Mouse (Mus musculus): ENCODE results near the gene Rhcg. TPM values are rescaled to one million over a fixed set of nuclear protein-coding genes. Genes with fewer than 3 reads are reported as not detected.
A peak's percentile ranks its signal among the peaks of the same experiment; 100 is the strongest.

Gene Rhcg
- total RNA-seq, 2 experiments from 2014 or later: 1.7 to 2.2 TPM

DNA sequence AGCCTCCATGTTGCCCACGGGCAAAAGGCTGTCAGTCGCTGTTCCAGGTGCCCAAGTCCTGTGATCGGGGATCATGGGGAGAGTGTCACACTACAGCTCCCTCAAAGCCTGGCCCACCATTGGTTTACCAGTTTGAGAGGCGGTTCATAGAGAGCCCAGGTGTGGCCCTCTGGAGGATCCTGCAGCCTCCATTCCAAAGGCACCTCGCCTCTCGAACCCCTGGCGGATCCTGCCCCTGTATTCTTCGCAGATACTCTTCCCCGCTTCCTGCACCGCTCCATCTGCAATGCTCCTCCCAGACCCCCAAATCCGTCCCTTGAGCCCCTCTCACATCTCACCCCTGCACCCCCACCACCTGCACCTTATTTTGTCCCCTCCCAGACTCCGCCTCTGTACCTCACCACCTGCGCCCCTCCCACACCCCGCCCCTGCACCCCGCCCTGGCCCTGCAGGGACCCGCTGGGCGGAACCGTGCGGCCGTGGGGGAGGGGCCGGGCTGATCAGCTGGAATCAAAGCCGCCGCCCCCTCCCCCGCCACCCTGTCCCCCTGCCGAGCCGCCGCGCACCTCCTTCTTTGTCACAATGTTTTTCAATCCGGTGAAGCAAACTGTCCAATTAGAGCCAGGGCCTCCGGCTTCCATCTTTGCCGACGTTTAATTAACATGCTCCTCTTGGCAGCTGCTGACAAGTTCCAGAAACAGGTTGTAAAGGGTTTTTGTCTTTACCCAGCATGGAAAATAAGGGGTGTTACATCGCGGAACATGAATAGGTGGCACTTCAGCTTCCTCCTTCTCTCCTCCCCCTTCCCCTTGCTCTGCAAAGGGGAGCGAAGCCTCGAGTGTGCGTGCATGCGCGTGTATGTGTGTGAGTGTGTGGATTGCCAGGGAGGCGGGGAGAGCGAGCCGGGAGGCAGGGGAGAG is 25.4 kb downstream of the Rhcg start:
- Histone ChIP-seq H3K4me3 (peak overlapping the region; percentile 50), H3K27ac (peak overlapping the region; percentile 83)
- TF ChIP-seq CTCF (IDR thresholded peaks at IDR 0.05): no peak
- intact Hi-C loops (cut with DNase I): loop anchor here (1.0 kb wide), 1 partner anchor 93 kb away; no protein-coding TSS in a partner anchor
- DNase-seq (ENCODE audit: extremely low spot score in 1 of 2, low spot score in 2 of 2): peak; percentile 77 to 78

DNA sequence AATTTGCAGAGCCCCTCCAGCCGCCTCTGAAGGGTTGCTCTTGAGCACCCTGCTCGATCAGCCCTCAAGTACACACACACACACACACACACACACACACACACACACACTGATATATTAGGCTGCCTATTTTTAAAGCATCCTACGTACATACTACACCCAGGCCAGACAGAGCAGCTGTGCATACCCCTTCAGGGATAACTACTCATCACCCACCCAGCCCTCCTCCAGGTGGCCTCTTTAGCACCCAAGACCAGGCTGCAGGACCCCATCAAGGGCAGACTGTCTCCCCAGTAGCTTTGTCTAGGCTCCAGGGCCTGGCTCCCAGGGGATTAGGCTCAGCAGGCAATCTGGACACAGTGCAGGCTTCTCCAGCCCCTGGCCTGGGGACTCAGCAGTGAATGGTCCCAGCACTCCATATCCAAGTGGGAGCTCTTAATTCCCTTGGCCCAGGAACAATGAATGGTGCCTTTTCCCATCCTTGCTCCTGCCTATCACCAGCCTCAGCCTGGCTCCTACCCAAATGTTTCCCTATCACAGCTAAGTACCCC is 26.8 kb downstream of the Rhcg start:
- TF ChIP-seq CTCF (IDR thresholded peaks at IDR 0.05): no peak
- DNase-seq (ENCODE audit: extremely low spot score in 1 of 2, low spot score in 2 of 2): no peak
- intact Hi-C loops (cut with DNase I): no loop called here
- Histone ChIP-seq H3K27ac (peak overlapping the region; percentile 83), H3K4me3 (no peak overlapping the region)

GRCm38 (mm10) chr7:79589763-79590559 is 27.5 kb downstream of the Rhcg start:
- no peak overlapping the region for H3K4me3 ChIP-seq
- DNase-seq (ENCODE audit: extremely low spot score in 1 of 2, low spot score in 2 of 2): no peak
- intact Hi-C loops (cut with DNase I): no loop called here
- no peak overlapping the region for H3K27ac ChIP-seq
- no peak for TF ChIP-seq CTCF (IDR thresholded peaks at IDR 0.05)

- intact Hi-C loops (cut with DNase I): no loop called here
- no peak overlapping the region for H3K27ac ChIP-seq
- no peak for DNase-seq (ENCODE audit: extremely low spot score in 1 of 2, low spot score in 2 of 2)
- H3K4me3 ChIP-seq: no peak overlapping the region
- no peak for TF ChIP-seq CTCF (IDR thresholded peaks at IDR 0.05)
These were observed 29.2 kb downstream of the Rhcg start for GRCm38 (mm10) chr7:79588284-79588683.

GRCm38 (mm10) chr7:79578851-79579241 is 38.6 kb downstream of the Rhcg start:
- no peak overlapping the region; the same call in 1 of the 2 replicates for H3K4me3 ChIP-seq
- TF ChIP-seq CTCF (IDR thresholded peaks at IDR 0.05): no peak
- DNase-seq (ENCODE audit: extremely low spot score in 1 of 2, low spot score in 2 of 2): peak; percentile 28 to 48
- peak overlapping the region; percentile 50; the same call in 1 of the 2 replicates for H3K27ac ChIP-seq
- intact Hi-C loops (cut with DNase I): no loop called here

DNA sequence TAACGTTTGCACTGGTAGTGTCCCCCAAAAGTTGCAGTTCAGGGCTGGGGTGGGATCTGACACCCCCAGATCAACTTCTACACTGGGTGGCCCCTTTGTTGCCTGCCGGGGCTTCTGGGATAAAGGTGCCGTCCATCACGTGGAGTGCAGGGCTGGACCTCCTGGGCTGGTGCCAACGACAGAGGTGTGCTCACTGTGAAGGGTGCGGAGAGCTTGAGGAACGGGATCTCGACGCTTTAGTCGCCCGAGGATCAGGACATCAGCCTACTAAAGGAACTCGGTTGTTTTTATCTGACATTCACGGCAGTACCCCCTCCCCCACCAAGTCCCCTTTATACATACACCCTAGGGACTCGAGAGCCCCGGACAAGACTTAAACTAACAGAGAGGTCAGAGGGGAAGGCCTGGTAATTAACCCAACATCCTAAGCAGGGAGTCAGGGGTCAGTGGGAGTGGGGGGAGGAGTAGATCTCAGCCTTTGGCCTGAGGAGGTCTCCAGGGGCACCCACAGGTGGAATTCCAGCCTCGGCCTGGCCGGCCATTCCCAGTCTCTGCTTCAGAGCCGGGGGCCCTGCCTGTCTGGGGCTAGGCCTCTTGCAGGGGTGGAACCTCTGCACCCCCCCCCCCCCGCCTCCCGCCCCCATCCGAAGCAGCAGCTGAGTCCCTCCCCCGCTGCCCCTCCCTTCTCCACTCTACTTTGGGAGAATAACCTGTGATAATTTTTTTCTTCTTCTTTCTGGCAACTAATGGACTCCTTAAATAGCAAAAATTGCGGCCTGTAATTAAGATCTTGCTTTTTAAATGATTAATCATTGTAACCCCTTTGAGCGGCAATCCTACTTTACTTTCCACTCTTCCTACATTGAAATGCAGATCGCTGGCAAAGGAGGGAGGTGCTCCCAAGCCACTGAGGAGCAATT is 39.3 kb downstream of the Rhcg start:
- intact Hi-C loops (cut with DNase I): loop anchor here (1.0 kb wide), 1 partner anchor 16 kb away; no protein-coding TSS in a partner anchor
- H3K4me3 ChIP-seq: no peak overlapping the region
- TF ChIP-seq CTCF (IDR thresholded peaks at IDR 0.05): no peak
- DNase-seq (ENCODE audit: extremely low spot score in 1 of 2, low spot score in 2 of 2): no peak
- peak overlapping the region; percentile 60; the same call in 1 of the 2 replicates for H3K27ac ChIP-seq

GRCm38 (mm10) chr7:79577096-79577874 is 40.2 kb downstream of the Rhcg start:
- intact Hi-C loops (cut with DNase I): loop anchor here (1.0 kb wide), 1 partner anchor 17 kb away; no protein-coding TSS in a partner anchor
- peak in 1 of 2 experiments; percentile 45 for DNase-seq (ENCODE audit: extremely low spot score in 1 of 2, low spot score in 2 of 2)
- no peak for TF ChIP-seq CTCF (IDR thresholded peaks at IDR 0.05)
- H3K4me3 ChIP-seq: no peak overlapping the region
- H3K27ac ChIP-seq: peak overlapping the region; percentile 60

DNA sequence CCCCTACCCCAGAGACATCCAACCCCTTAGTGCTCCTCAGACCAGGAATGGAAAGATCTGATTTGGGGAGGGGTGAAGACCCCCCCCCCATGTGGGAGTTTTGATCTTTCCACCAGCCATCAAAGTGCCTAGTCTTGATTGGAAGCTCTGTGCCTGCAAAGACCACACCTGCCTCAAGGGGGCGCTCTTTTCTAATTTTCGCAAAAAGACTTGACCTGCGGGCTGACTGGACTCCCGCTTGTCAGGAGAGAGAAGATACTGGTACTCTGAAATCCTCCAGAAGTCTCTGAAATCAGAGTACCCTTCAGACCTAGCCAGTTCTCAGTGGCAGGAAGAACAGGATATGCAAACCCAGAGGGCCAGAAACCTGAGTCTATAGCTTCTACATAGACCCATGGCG is 40.8 kb downstream of the Rhcg start:
- DNase-seq (ENCODE audit: extremely low spot score in 1 of 2, low spot score in 2 of 2): peak; percentile 68 to 70
- peak; percentile 82 for TF ChIP-seq CTCF (IDR thresholded peaks at IDR 0.05)
- intact Hi-C loops (cut with DNase I): loop anchor here (1.0 kb wide), 1 partner anchor 18 kb away; no protein-coding TSS in a partner anchor
- H3K4me3 ChIP-seq: no peak overlapping the region
- H3K27ac ChIP-seq: peak overlapping the region; percentile 60

DNA sequence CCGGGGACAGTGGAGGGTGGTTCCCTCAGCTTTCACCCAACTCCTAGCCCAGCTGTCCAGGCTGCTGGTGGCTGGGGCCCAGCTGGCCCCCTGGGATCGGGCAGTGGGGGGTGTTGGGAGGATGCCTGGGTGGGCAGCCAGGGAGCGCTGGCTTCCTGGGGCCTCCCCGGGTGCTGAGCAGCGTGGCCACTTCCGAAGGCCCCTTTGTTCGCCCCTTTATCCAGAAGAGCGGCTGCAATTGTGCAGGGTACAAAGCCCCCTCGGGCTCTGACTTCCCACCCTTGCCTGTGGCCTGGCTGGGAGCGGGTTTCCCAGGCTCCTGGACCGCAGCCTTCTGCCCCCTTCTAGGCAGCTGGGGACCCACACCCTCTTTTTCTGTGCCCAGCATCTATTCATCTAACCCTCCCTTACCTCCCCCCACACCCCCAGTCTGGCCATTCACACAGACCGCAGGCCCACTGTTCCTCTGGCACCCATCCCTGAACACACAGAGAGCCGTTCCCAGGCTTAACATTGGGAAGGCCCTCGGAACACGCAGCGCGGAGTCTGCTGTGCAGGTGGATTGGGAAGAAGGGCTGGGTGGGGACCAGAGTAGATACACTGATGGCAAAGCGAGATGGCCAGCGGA is 45.2 kb downstream of the Rhcg start:
- no peak overlapping the region for H3K4me3 ChIP-seq
- TF ChIP-seq CTCF (IDR thresholded peaks at IDR 0.05): no peak
- DNase-seq (ENCODE audit: extremely low spot score in 1 of 2, low spot score in 2 of 2): peak; percentile 20 to 64
- 0 out of 2 replicates have a peak overlapping the region, but pooled peaks have one; percentile 36 for H3K27ac ChIP-seq
- intact Hi-C loops (cut with DNase I): no loop called here

Data from left cerebral cortex, adult 2 months (tissue).